Mouse (Mus musculus) neural tube, embryonic 12.5 days (tissue): Measurements from ENCODE around the gene Atf5. TPM values are rescaled to one million over a fixed set of nuclear protein-coding genes. Genes with fewer than 3 reads are reported as not detected.

ENCODE experiments used
- ATAC-seq: fragments of 200-750 bp; cut with Nextera tagmentation; 2 replicates; pipeline ENCODE4 v1.8.0; 2017; ENCODE audit warnings: low read depth, mild to moderate bottlenecking, moderate TSS enrichment, moderate library complexity; ENCODE audit not compliant: low FRiP score
- H3K27ac ChIP-seq: fragments of 300-500 bp; sonication (generic); 2 replicates; pipeline ENCODE4 v1.5.1; 2016
- H3K27me3 ChIP-seq: fragments of 300-500 bp; sonication (generic); replicated peaks from 2 replicates; pipeline ENCODE4 v1.6.1; 2016; ENCODE audit warnings: mild to moderate bottlenecking
- H3K36me3 ChIP-seq: fragments of 300-500 bp; sonication (generic); 2 replicates; pipeline ENCODE4 v1.6.1; 2016; ENCODE audit warnings: mild to moderate bottlenecking
- H3K4me1 ChIP-seq: fragments of 300-500 bp; sonication (generic); 2 replicates; pipeline ENCODE4 v1.6.1; 2016
- H3K4me2 ChIP-seq: fragments of 300-500 bp; sonication (generic); replicated peaks from 2 replicates; pipeline ENCODE4 v1.6.1; 2016; ENCODE audit warnings: mild to moderate bottlenecking
- H3K4me3 ChIP-seq: fragments of 300-500 bp; sonication (generic); 2 replicates; pipeline ENCODE4 v1.5.1; 2016
- H3K9ac ChIP-seq: fragments of 300-500 bp; sonication (generic); 2 replicates; pipeline ENCODE4 v1.6.1; 2016; ENCODE audit warnings: mild to moderate bottlenecking
- H3K9me3 ChIP-seq: fragments of 300-500 bp; sonication (generic); 2 replicates; pipeline ENCODE4 v1.6.1; 2016; ENCODE audit warnings: mild to moderate bottlenecking
- WGBS: fragments of 180-500 bp; shearing (Covaris S2); methylation state at CpG from one replicate; pipeline ENCODE4 v1.1.7; 2016; 5-methylcytosine and 5-hydroxymethylcytosine counted together
- polyA plus RNA-seq: library from polyadenylated mRNA; unstranded; fragments of >200 nt; fragmentation: Nextera tagmentation; extraction: Ambion mirVana; gene quantifications from 2 replicates; pipeline ENCODE4 v1.2.1, GENCODE M21; 2016

Gene Atf5
- polyA plus RNA-seq = 4.8 and 5.1 TPM in 2 replicates

- no peaks in the 10 kb centered on the region for H3K9me3 ChIP-seq
- H3K4me1 ChIP-seq = peaks cover 48% of the 10 kb centered on the region
- H3K4me2 ChIP-seq = peak within 1 kb of the TSS; percentile 74
- H3K27ac ChIP-seq = peak within 1 kb of the TSS; percentile 82
- ATAC-seq = no peak; the same call in none of the 2 replicates
- WGBS = under 1% methylated on average over 57 of the region's 57 CpGs
- H3K27me3 ChIP-seq = no peaks in the 10 kb centered on the region
- H3K36me3 ChIP-seq = peaks cover 5% of the 10 kb centered on the region; the same call in 1 of the 2 replicates
- H3K9ac ChIP-seq = peak within 1 kb of the TSS; percentile 90
- H3K4me3 ChIP-seq = peak within 1 kb of the TSS; percentile 87
Observed at GRCm38 (mm10) chr7:44816470-44817021, at the start of gene Atf5. Gene Atf5, minus strand, starts transcription at chr7:44816658.

- Histone ChIP-seq H3K4me1 (peaks cover 38% of the 10 kb centered on the region), H3K4me2 (0 out of 2 replicates have a peak overlapping the region, but pooled peaks have one; percentile 20), H3K27ac (no peak overlapping the region), H3K4me3 (no peak overlapping the region), H3K9me3 (no peaks in the 10 kb centered on the region), H3K9ac (0 out of 2 replicates have a peak overlapping the region, but pooled peaks have one; percentile 17), H3K27me3 (no peaks in the 10 kb centered on the region), H3K36me3 (peaks cover 53% of the 10 kb centered on the region)
- no peak for ATAC-seq
- WGBS = 90% methylated on average over 24 of the region's 24 CpGs
Observed at GRCm38 (mm10) chr7:44864595-44865542, 48.4 kb upstream of the Atf5 start.

DNA sequence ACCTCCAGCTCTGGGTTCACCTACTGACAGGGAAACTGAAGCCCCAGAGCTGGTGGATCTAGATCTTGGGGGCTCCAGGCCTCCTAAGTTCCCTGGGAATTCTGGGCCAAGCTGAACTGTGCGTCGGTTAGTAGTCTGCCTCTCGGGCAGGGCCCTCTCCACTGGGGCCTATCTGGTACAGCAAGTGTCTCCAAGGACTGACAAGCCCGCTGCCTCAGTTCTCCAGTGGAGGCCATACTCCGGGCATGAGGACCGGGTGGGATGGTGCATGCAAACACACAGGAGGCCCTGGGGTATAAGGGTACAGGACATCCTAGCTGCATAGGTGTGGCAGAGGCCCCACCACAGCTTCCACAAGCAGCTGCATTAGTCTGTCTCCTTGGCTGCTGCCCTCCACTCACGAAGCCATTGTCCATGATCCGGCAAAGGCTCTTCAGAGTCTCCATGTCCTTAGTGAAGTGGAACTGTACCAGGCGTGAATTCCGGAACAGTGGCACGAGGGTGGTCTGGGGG lies 47.6 kb upstream of the Atf5 start:
- H3K9me3 ChIP-seq = no peaks in the 10 kb centered on the region
- H3K36me3 ChIP-seq = peaks cover 58% of the 10 kb centered on the region
- 85% methylated on average over 11 of the region's 11 CpGs for WGBS
- peaks cover 42% of the 10 kb centered on the region for H3K4me1 ChIP-seq
- no peaks in the 10 kb centered on the region for H3K27me3 ChIP-seq
- H3K4me2 ChIP-seq = no peak overlapping the region
- H3K27ac ChIP-seq = no peak overlapping the region
- no peak for ATAC-seq
- no peak overlapping the region for H3K9ac ChIP-seq
- H3K4me3 ChIP-seq = no peak overlapping the region

DNA sequence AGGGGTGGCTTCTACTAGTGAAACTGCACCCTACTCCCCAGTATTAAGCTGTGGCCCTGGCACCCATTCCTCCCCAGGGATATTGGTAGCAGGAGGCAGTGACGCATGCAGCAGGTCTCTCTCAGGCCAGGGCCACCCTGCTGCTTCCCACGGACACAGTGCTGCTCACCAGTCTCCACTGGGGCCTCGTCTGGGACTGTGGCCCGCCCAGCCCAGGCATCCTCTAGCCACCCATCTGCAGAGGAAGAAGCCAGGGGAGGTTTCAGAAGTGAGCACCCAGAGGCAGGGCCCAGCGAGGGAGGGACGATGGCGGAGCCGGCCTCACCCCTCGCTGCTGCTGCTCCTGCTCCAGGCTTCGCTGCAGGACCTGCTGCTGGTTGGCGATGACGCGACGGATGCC lies 46.8 kb upstream of the Atf5 start:
- no peak for ATAC-seq
- 90% methylated on average over 14 of the region's 14 CpGs for WGBS
- Histone ChIP-seq H3K27ac (no peak overlapping the region), H3K4me3 (no peak overlapping the region), H3K36me3 (peaks cover 58% of the 10 kb centered on the region), H3K27me3 (no peaks in the 10 kb centered on the region), H3K4me2 (no peak overlapping the region), H3K9me3 (no peaks in the 10 kb centered on the region), H3K4me1 (peaks cover 41% of the 10 kb centered on the region), H3K9ac (no peak overlapping the region)

DNA sequence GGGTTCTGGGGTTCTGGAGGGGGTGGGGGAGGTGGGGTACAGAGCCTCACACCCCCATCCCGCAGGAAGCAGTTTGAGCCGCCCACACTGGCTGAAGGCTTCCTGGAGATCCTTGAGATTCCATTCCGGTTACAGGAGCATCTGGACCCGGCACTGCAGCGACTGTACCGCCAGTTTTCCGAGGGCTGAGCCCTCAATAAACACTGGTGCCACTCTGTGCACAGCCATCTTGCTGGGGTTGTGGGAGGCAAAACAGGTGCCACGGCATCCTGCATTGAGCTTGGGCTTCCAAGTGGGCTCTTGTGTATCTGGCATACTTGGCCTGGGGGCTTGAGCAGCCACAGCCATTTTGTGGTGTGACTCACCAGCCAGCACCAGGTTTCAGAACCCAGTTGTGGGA lies 46.0 kb upstream of the Atf5 start:
- Histone ChIP-seq H3K27me3 (no peaks in the 10 kb centered on the region), H3K9ac (no peak overlapping the region), H3K4me2 (no peak overlapping the region), H3K9me3 (no peaks in the 10 kb centered on the region), H3K27ac (no peak overlapping the region), H3K4me3 (no peak overlapping the region), H3K36me3 (peaks cover 58% of the 10 kb centered on the region), H3K4me1 (peaks cover 40% of the 10 kb centered on the region)
- 89% methylated on average over 8 of the region's 8 CpGs for WGBS
- no peak for ATAC-seq

DNA sequence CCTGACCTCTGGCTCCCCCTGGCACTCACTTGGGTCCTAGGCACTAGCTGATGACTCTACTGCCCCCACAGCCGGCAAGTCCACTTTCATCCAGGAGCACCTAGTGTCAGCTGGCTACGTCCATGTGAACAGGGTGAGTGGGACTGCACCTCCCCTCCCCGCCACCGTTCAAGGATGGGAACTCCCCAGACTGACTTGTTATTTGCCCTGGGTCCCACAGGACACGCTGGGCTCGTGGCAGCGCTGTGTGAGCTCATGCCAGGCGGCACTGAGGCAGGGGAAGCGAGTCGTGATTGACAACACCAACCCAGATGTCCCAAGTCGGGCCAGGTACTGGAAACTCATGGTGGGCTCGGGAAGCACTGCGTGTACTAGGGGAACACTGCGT lies 45.0 kb upstream of the Atf5 start:
- Histone ChIP-seq H3K4me2 (no peak overlapping the region), H3K36me3 (peaks cover 52% of the 10 kb centered on the region), H3K9ac (no peak overlapping the region), H3K27me3 (no peaks in the 10 kb centered on the region), H3K4me3 (no peak overlapping the region), H3K9me3 (no peaks in the 10 kb centered on the region), H3K4me1 (peaks cover 33% of the 10 kb centered on the region), H3K27ac (no peak overlapping the region)
- 84% methylated on average over 14 of the region's 14 CpGs for WGBS
- no peak for ATAC-seq

- H3K4me3 ChIP-seq = no peak overlapping the region
- no peak overlapping the region for H3K4me2 ChIP-seq
- H3K36me3 ChIP-seq = peaks cover 52% of the 10 kb centered on the region
- peaks cover 29% of the 10 kb centered on the region for H3K4me1 ChIP-seq
- no peaks in the 10 kb centered on the region for H3K27me3 ChIP-seq
- H3K27ac ChIP-seq = no peak overlapping the region
- WGBS = 66% methylated on average over 22 of the region's 22 CpGs
- ATAC-seq = 0 out of 2 replicates have a peak, but pooled peaks have one; percentile 18
- H3K9ac ChIP-seq = 0 out of 2 replicates have a peak overlapping the region, but pooled peaks have one; percentile 9
- no peaks in the 10 kb centered on the region for H3K9me3 ChIP-seq
Observed at GRCm38 (mm10) chr7:44860576-44861428, 44.3 kb upstream of the Atf5 start.

DNA sequence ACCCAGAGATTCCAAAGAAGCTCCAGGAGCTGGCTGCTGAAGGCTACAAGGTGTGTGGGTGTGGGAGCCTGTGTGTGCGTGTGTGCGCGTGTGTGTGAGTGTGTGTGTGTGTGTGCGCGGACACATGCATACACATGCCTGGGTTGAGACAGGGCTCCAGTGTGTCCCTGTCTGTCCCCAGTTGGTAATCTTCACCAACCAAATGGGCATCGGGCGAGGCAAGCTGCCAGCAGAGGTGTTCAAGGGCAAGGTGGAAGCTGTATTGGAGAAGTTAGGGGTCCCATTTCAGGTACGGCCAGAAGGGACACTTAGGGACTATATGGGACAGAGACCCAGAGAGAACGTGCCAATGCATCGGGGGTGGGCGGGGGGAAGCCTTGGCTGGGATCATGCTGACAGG lies 43.4 kb upstream of the Atf5 start:
- Histone ChIP-seq H3K9me3 (no peaks in the 10 kb centered on the region), H3K4me2 (no peak overlapping the region), H3K9ac (no peak overlapping the region), H3K36me3 (peaks cover 43% of the 10 kb centered on the region), H3K27ac (no peak overlapping the region), H3K4me3 (no peak overlapping the region), H3K27me3 (no peaks in the 10 kb centered on the region), H3K4me1 (peaks cover 26% of the 10 kb centered on the region)
- ATAC-seq = no peak
- WGBS = 93% methylated on average over 11 of the region's 11 CpGs

GRCm38 (mm10) chr7:44857905-44858304 lies 41.4 kb upstream of the Atf5 start:
- Histone ChIP-seq H3K9ac (peak overlapping the region; percentile 85), H3K4me1 (peaks cover 46% of the 10 kb centered on the region), H3K27me3 (no peaks in the 10 kb centered on the region), H3K36me3 (peaks cover 27% of the 10 kb centered on the region), H3K4me2 (peak overlapping the region; percentile 87), H3K4me3 (peak overlapping the region; percentile 77), H3K27ac (no peak overlapping the region), H3K9me3 (no peaks in the 10 kb centered on the region)
- ATAC-seq = no peak
- WGBS = 28% methylated on average over 8 of the region's 8 CpGs

DNA sequence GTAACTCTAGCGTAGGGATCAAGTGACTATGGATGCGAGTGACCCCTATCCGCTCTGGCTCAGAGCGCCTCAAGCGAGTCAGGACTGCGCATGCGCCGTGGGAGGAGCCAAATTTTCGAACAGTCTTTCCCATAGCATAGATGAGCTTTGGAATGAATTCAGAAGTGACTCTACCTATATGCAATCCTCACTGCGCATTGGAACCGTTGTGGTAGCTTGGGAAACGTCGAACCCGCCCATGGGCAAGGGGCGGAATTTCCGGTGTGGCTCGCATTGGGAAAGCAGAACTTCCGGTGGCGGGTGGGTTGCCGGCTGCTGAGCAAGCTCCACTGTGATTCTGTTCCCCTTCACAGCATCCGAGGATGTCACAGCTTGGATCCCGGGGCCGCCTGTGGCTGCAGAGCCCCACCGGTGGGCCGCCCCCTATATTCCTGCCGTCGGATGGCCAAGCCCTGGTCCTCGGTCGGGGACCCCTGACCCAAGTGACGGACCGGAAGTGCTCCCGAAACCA lies 40.6 kb upstream of the Atf5 start, which contains the start of gene Pnkp:
Gene Pnkp, plus strand, starts transcription at position 98 of the 511 bp plus-strand sequence.
- peak within 1 kb of the TSS; percentile 82 for H3K27ac ChIP-seq
- under 1% methylated on average over 32 of the region's 32 CpGs for WGBS

DNA sequence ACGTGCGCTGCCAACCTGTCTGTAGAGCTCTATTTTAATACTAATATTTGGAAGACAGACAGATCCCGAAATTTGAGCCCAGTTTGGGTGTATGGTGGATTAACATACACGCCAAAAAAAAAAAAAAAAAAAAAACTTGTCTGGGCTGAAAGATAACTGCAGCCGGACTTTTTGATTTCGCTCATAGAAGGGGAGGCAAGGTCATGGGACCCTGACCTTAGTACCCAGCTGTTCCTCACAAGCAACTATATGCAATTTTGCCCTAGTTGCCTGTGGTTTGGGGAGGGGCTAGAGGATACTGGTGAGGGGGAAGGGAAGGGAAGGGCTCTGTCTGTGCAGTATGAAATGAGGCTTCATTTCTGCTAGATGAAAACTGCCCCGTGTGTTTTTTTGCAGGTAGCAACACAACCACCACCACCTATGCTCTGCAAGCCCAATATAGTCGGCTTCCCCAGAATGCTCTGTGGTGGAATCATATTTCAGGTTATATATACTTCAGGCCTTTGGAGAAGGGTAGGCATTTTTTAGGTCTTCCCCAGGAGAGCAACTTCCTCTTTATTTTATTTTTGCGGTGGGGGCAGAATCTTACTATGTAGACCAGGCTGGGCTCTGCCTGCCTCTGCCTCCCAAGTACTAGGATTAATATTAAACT lies 39.9 kb upstream of the Atf5 start:
- H3K36me3 ChIP-seq = peaks cover 17% of the 10 kb centered on the region
- no peaks in the 10 kb centered on the region for H3K9me3 ChIP-seq
- no peaks in the 10 kb centered on the region for H3K27me3 ChIP-seq
- H3K4me3 ChIP-seq = peak overlapping the region; percentile 77; the same call in 1 of the 2 replicates
- H3K9ac ChIP-seq = peak overlapping the region; percentile 85; the same call in 1 of the 2 replicates
- peak overlapping the region; percentile 87 for H3K4me2 ChIP-seq
- peak overlapping the region; percentile 8; the same call in 1 of the 2 replicates for H3K27ac ChIP-seq
- ATAC-seq = no peak
- WGBS = 68% methylated on average over 9 of the region's 9 CpGs
- peaks cover 51% of the 10 kb centered on the region for H3K4me1 ChIP-seq

More for the DNA sequence above, 40.6 kb upstream of the Atf5 start, which contains the start of gene Pnkp:
- peaks cover 24% of the 10 kb centered on the region for H3K36me3 ChIP-seq
- peak; percentile 10 for ATAC-seq
- H3K9ac ChIP-seq = peak within 1 kb of the TSS; percentile 85
- H3K4me3 ChIP-seq = peak within 1 kb of the TSS; percentile 77
- H3K4me1 ChIP-seq = peaks cover 49% of the 10 kb centered on the region
- H3K4me2 ChIP-seq = peak within 1 kb of the TSS; percentile 87
- no peaks in the 10 kb centered on the region for H3K9me3 ChIP-seq
- H3K27me3 ChIP-seq = no peaks in the 10 kb centered on the region
